Mouse (Mus musculus) lung, postnatal 36 days (tissue): ENCODE measurements around the gene Spata33.
"Not testable (repeated sequence)": the region's sequence is repeated elsewhere in the genome, so short reads cannot be mapped to it uniquely, and the experiment has no call there.

ENCODE experiments used
- DNase-seq: peaks from one replicate; pipeline ENCODE4 v3.0.0; 2022; ENCODE audit warnings: mixed read lengths

The Spata33 gene

GRCm38 (mm10) chr8:123212321-123213117 is at the start of gene Spata33, which contains the start of gene Chmp1a:
TSS of gene Spata33 (plus strand) at chr8:123212832.
TSS of gene Chmp1a (minus strand) at chr8:123212763.
- peak; percentile 94 for DNase-seq

GRCm38 (mm10) chr8:123181391-123181790 is 31.2 kb upstream of the Spata33 start:
- DNase-seq, result peak; percentile 52

GRCm38 (mm10) chr8:123185566-123186409 is 26.8 kb upstream of the Spata33 start, which contains the start of gene Dpep1:
TSS of gene Dpep1 (plus strand) at chr8:123186242.
- DNase-seq, result peak; percentile 78

GRCm38 (mm10) chr8:123188006-123188405 is 24.6 kb upstream of the Spata33 start:
- DNase-seq, result no peak

- peak; percentile 25 for DNase-seq
These were observed 23.8 kb upstream of the Spata33 start for GRCm38 (mm10) chr8:123188841-123189240.

- DNase-seq, result peak; percentile 87
These were observed 22.0 kb upstream of the Spata33 start for GRCm38 (mm10) chr8:123190678-123191077.

- DNase-seq, result no peak
These were observed 20.7 kb upstream of the Spata33 start for GRCm38 (mm10) chr8:123191908-123192307.

GRCm38 (mm10) chr8:123193771-123194170 is 18.9 kb upstream of the Spata33 start:
- no peak for DNase-seq

- not testable (repeated sequence) for DNase-seq
These were observed 15.6 kb upstream of the Spata33 start for GRCm38 (mm10) chr8:123197016-123197415.

GRCm38 (mm10) chr8:123199864-123200263 is 12.8 kb upstream of the Spata33 start:
- DNase-seq, result no peak

GRCm38 (mm10) chr8:123202288-123202687 is 10.3 kb upstream of the Spata33 start:
- DNase-seq, result peak; percentile 77

GRCm38 (mm10) chr8:123203571-123203970 is 9.1 kb upstream of the Spata33 start:
- DNase-seq, result no peak

- no peak for DNase-seq
These were observed 756 bp upstream of the Spata33 start for GRCm38 (mm10) chr8:123211876-123212275.

- no peak for DNase-seq
These were observed 613 bp downstream of the Spata33 start for GRCm38 (mm10) chr8:123213118-123213772.

GRCm38 (mm10) chr8:123215430-123215829 is 2.8 kb downstream of the Spata33 start:
- DNase-seq, result no peak

- DNase-seq, result no peak
These were observed 8.3 kb downstream of the Spata33 start for GRCm38 (mm10) chr8:123220917-123221316.

- DNase-seq, result peak; percentile 96
These were observed 11.9 kb downstream of the Spata33 start, which contains the start of gene Cdk10 for GRCm38 (mm10) chr8:123224278-123225266. TSS of gene Cdk10 (plus strand) at chr8:123224842.

- DNase-seq, result no peak
These were observed 15.8 kb downstream of the Spata33 start for GRCm38 (mm10) chr8:123228416-123228815.

GRCm38 (mm10) chr8:123230326-123230725 is 17.7 kb downstream of the Spata33 start:
- DNase-seq, result not testable (repeated sequence)

GRCm38 (mm10) chr8:123231742-123232141 is 19.1 kb downstream of the Spata33 start:
- no peak for DNase-seq

- DNase-seq, result no peak
These were observed 19.9 kb downstream of the Spata33 start for GRCm38 (mm10) chr8:123232553-123232952.

- no peak for DNase-seq
These were observed 20.7 kb downstream of the Spata33 start for GRCm38 (mm10) chr8:123233300-123233699.
